Mouse (Mus musculus) limb, embryonic 12.5 days (tissue): ENCODE results near the gene Utp6. TPM values are rescaled to one million over a fixed set of nuclear protein-coding genes. Genes with fewer than 3 reads are reported as not detected.
"Not testable (repeated sequence)": the region's sequence is repeated elsewhere in the genome, so short reads cannot be mapped to it uniquely, and the experiment has no call there.

Experiments used
- ATAC-seq: fragments of 200-750 bp; cut with Nextera tagmentation; 2 replicates; pipeline ENCODE4 v1.8.0; 2017; ENCODE audit warnings: low read depth, moderate TSS enrichment; ENCODE audit not compliant: insufficient number of reproducible peaks, insufficient read depth, low FRiP score, low TSS enrichment
- H3K27ac ChIP-seq: fragments of 300-500 bp; sonication (generic); 2 replicates; pipeline ENCODE4 v1.5.1; 2016; ENCODE audit warnings: mild to moderate bottlenecking, moderate library complexity
- H3K27me3 ChIP-seq: fragments of 300-500 bp; sonication (generic); 2 replicates; pipeline ENCODE4 v1.6.1; 2016; ENCODE audit warnings: mild to moderate bottlenecking, moderate library complexity
- H3K36me3 ChIP-seq: fragments of 300-500 bp; sonication (generic); 2 replicates; pipeline ENCODE4 v1.6.1; 2016; ENCODE audit warnings: mild to moderate bottlenecking, moderate library complexity
- H3K4me1 ChIP-seq: fragments of 300-500 bp; sonication (generic); replicated peaks from 2 replicates; pipeline ENCODE4 v1.6.1; 2016
- H3K4me2 ChIP-seq: fragments of 300-500 bp; sonication (generic); 2 replicates; pipeline ENCODE4 v1.6.1; 2016; ENCODE audit warnings: mild to moderate bottlenecking, moderate library complexity
- H3K4me3 ChIP-seq: fragments of 300-500 bp; sonication (generic); replicated peaks from 2 replicates; pipeline ENCODE4 v1.5.1; 2016; ENCODE audit warnings: mild to moderate bottlenecking
- H3K9ac ChIP-seq: fragments of 300-500 bp; sonication (generic); replicated peaks from 2 replicates; pipeline ENCODE4 v1.6.1; 2016; ENCODE audit warnings: mild to moderate bottlenecking, moderate library complexity
- H3K9me3 ChIP-seq: fragments of 300-500 bp; sonication (generic); 2 replicates; pipeline ENCODE4 v1.6.1; 2016; ENCODE audit warnings: mild to moderate bottlenecking, moderate library complexity
- WGBS: fragments of 180-500 bp; shearing (Covaris S2); methylation state at CpG from one replicate; pipeline ENCODE4 v1.1.7; 2016; 5-methylcytosine and 5-hydroxymethylcytosine counted together
- polyA plus RNA-seq: library from polyadenylated mRNA; unstranded; fragments of >200 nt; fragmentation: Nextera tagmentation; extraction: Ambion mirVana; gene quantifications from 2 replicates; pipeline ENCODE4 v1.2.1, GENCODE M21; 2016

The Utp6 gene
- polyA plus RNA-seq, result 72.0 and 74.4 TPM in 2 replicates

GRCm38 (mm10) chr11:79962125-79962876, at the start of gene Utp6:
Gene Utp6 (minus strand): TSS chr11:79962390.
- peak within 1 kb of the TSS; percentile 74 for H3K9ac ChIP-seq
- H3K36me3 ChIP-seq, result peaks cover 33% of the 10 kb centered on the region
- peak within 1 kb of the TSS; percentile 75 for H3K4me3 ChIP-seq
- peaks cover 9% of the 10 kb centered on the region for H3K4me1 ChIP-seq
- H3K27me3 ChIP-seq, result no peaks in the 10 kb centered on the region
- H3K27ac ChIP-seq, result peak within 1 kb of the TSS; percentile 73
- no peaks in the 10 kb centered on the region for H3K9me3 ChIP-seq
- WGBS, result under 1% methylated on average over 46 of the region's 46 CpGs
- H3K4me2 ChIP-seq, result peak within 1 kb of the TSS; percentile 75
- ATAC-seq, result peak; percentile 84

- ATAC-seq, result no peak
- Histone ChIP-seq H3K9ac (peak overlapping the region; percentile 94), H3K4me1 (no peaks in the 10 kb centered on the region; the same call in 1 of the 2 replicates), H3K4me3 (peak overlapping the region; percentile 93), H3K9me3 (no peaks in the 10 kb centered on the region), H3K27me3 (no peaks in the 10 kb centered on the region), H3K27ac (no peak overlapping the region), H3K4me2 (peak overlapping the region; percentile 61), H3K36me3 (peaks cover 31% of the 10 kb centered on the region)
- WGBS, result 5% methylated on average over 7 of the region's 7 CpGs
Measured at GRCm38 (mm10) chr11:79994271-79994988, 32.2 kb upstream of the Utp6 start.

GRCm38 (mm10) chr11:79993356-79994270, 31.4 kb upstream of the Utp6 start:
- H3K4me1 ChIP-seq, result no peaks in the 10 kb centered on the region; the same call in 1 of the 2 replicates
- peak overlapping the region; percentile 61 for H3K4me2 ChIP-seq
- peak; percentile 41 for ATAC-seq
- H3K9ac ChIP-seq, result peak overlapping the region; percentile 94
- WGBS, result under 1% methylated on average over 59 of the region's 74 CpGs
- H3K4me3 ChIP-seq, result peak overlapping the region; percentile 93
- H3K27me3 ChIP-seq, result no peaks in the 10 kb centered on the region
- peak overlapping the region; percentile 100 for H3K27ac ChIP-seq
- peaks cover 24% of the 10 kb centered on the region for H3K36me3 ChIP-seq
- no peaks in the 10 kb centered on the region for H3K9me3 ChIP-seq

GRCm38 (mm10) chr11:79992592-79993355, 30.6 kb upstream of the Utp6 start, which contains the start of gene Suz12:
Gene Suz12 (plus strand): TSS chr11:79993106.
- no peaks in the 10 kb centered on the region for H3K9me3 ChIP-seq
- H3K36me3 ChIP-seq, result peaks cover 17% of the 10 kb centered on the region
- peak within 1 kb of the TSS; percentile 77 for H3K4me2 ChIP-seq
- H3K9ac ChIP-seq, result peak within 1 kb of the TSS; percentile 94
- H3K27ac ChIP-seq, result peak within 1 kb of the TSS; percentile 100
- no peaks in the 10 kb centered on the region for H3K27me3 ChIP-seq
- H3K4me1 ChIP-seq, result no peaks in the 10 kb centered on the region; the same call in 1 of the 2 replicates
- peak; percentile 93 for ATAC-seq
- peak within 1 kb of the TSS; percentile 93 for H3K4me3 ChIP-seq
- WGBS, result 1% methylated on average over 72 of the region's 74 CpGs

- ATAC-seq, result no peak
- WGBS, result 31% methylated on average over 21 of the region's 21 CpGs
- no peaks in the 10 kb centered on the region for H3K9me3 ChIP-seq
- H3K9ac ChIP-seq, result peak overlapping the region; percentile 94
- peak overlapping the region; percentile 100 for H3K27ac ChIP-seq
- H3K4me1 ChIP-seq, result no peaks in the 10 kb centered on the region; the same call in 1 of the 2 replicates
- peaks cover 13% of the 10 kb centered on the region for H3K36me3 ChIP-seq
- peak overlapping the region; percentile 93 for H3K4me3 ChIP-seq
- no peaks in the 10 kb centered on the region for H3K27me3 ChIP-seq
- peak overlapping the region; percentile 77 for H3K4me2 ChIP-seq
Measured at GRCm38 (mm10) chr11:79992035-79992591, 29.9 kb upstream of the Utp6 start.

DNA sequence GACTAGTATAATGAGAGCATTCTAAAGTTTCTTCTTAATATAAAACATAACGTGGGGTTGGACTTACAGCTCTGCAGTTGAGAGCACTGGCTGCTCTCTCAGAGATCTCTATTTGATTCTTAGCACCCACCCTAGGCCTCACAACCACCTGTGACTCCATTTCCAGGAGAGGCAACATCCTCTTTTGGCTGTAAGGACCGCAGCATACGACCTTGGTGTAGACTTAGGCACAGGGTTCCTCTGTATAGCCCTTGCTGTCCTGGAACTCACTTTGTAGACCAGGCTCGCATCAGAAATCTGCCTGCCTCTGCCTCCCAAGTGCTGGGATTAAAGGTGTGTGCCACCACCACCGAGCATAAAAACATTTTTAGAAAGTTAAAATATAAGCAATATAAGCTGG, 29.4 kb upstream of the Utp6 start:
- Histone ChIP-seq H3K4me1 (no peaks in the 10 kb centered on the region; the same call in 1 of the 2 replicates), H3K9me3 (no peaks in the 10 kb centered on the region), H3K36me3 (peaks cover 8% of the 10 kb centered on the region), H3K27ac (no peak overlapping the region), H3K9ac (no peak overlapping the region), H3K27me3 (no peaks in the 10 kb centered on the region), H3K4me2 (no peak overlapping the region), H3K4me3 (no peak overlapping the region)
- ATAC-seq, result no peak
- 91% methylated on average over 5 of the region's 5 CpGs for WGBS

- Histone ChIP-seq H3K4me2 (no peak overlapping the region), H3K4me1 (no peaks in the 10 kb centered on the region; the same call in 1 of the 2 replicates), H3K36me3 (no peaks in the 10 kb centered on the region), H3K9ac (no peak overlapping the region), H3K27me3 (no peaks in the 10 kb centered on the region), H3K4me3 (no peak overlapping the region), H3K27ac (no peak overlapping the region), H3K9me3 (no peaks in the 10 kb centered on the region)
- no peak for ATAC-seq
- 95% methylated on average over 2 of the region's 2 CpGs for WGBS
Measured at GRCm38 (mm10) chr11:79990120-79990519, 27.9 kb upstream of the Utp6 start.

GRCm38 (mm10) chr11:79987896-79988295, 25.7 kb upstream of the Utp6 start:
- no peaks in the 10 kb centered on the region for H3K9me3 ChIP-seq
- no peaks in the 10 kb centered on the region for H3K36me3 ChIP-seq
- no peak for ATAC-seq
- no peaks in the 10 kb centered on the region for H3K4me1 ChIP-seq
- no peak overlapping the region for H3K9ac ChIP-seq
- no peaks in the 10 kb centered on the region for H3K27me3 ChIP-seq
- no peak overlapping the region for H3K27ac ChIP-seq
- H3K4me3 ChIP-seq, result no peak overlapping the region
- WGBS, result 90% methylated on average over 3 of the region's 3 CpGs
- no peak overlapping the region for H3K4me2 ChIP-seq

DNA sequence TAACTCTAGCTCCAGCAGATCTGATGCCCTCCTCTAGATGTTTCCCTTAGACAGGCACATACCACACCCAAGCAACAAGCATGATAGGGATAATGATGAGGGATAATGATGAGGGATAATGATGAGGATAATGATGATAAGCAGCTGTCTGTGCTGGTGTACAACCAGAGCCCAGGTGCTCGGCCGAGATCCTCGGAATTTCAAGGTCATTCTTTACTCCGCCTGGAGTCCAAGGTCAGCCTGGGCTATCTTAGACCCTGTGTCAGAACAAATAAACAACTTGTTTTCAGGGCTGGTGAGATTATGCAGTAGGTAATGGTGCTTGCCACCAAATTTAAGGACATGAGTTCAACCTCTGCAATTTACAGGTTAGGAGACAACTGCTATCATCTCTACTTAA, 24.7 kb upstream of the Utp6 start:
- no peaks in the 10 kb centered on the region for H3K27me3 ChIP-seq
- no peaks in the 10 kb centered on the region for H3K36me3 ChIP-seq
- no peaks in the 10 kb centered on the region for H3K9me3 ChIP-seq
- no peak overlapping the region for H3K4me3 ChIP-seq
- H3K4me2 ChIP-seq, result no peak overlapping the region
- no peaks in the 10 kb centered on the region for H3K4me1 ChIP-seq
- ATAC-seq, result no peak
- whole genome bisulfite sequencing, result 95% methylated on average over 4 of the region's 4 CpGs
- H3K27ac ChIP-seq, result no peak overlapping the region
- no peak overlapping the region for H3K9ac ChIP-seq

GRCm38 (mm10) chr11:79977747-79978146, 15.6 kb upstream of the Utp6 start:
- not testable (repeated sequence) for ATAC-seq, H3K27ac ChIP-seq, H3K4me1 ChIP-seq, H3K4me3 ChIP-seq, H3K36me3 ChIP-seq, H3K4me2 ChIP-seq, H3K9me3 ChIP-seq, H3K9ac ChIP-seq
- H3K27me3 ChIP-seq, result peaks cover 27% of the 10 kb centered on the region
- 89% methylated on average over 4 of the region's 4 CpGs for WGBS
